Mouse (Mus musculus) left cerebral cortex, adult 9 months (tissue): ENCODE results near the gene Chd1.

ENCODE experiments used
- DNase-seq, 2 experiments: peaks; one replicate each; pipeline ENCODE4 v3.0.0; 2022; ENCODE audit warnings: low spot score in 2 of 2

The Chd1 gene

GRCm38 (mm10) chr17:15808468-15809374 is 104.0 kb downstream of the Chd1 start:
- no peak for DNase-seq

- DNase-seq: no peak
Measured at GRCm38 (mm10) chr17:15809949-15810348, 105.2 kb downstream of the Chd1 start.

GRCm38 (mm10) chr17:15812136-15812778 is 107.5 kb downstream of the Chd1 start:
- no peak for DNase-seq

GRCm38 (mm10) chr17:15813658-15814212 is 109.0 kb downstream of the Chd1 start:
- DNase-seq: no peak

DNA sequence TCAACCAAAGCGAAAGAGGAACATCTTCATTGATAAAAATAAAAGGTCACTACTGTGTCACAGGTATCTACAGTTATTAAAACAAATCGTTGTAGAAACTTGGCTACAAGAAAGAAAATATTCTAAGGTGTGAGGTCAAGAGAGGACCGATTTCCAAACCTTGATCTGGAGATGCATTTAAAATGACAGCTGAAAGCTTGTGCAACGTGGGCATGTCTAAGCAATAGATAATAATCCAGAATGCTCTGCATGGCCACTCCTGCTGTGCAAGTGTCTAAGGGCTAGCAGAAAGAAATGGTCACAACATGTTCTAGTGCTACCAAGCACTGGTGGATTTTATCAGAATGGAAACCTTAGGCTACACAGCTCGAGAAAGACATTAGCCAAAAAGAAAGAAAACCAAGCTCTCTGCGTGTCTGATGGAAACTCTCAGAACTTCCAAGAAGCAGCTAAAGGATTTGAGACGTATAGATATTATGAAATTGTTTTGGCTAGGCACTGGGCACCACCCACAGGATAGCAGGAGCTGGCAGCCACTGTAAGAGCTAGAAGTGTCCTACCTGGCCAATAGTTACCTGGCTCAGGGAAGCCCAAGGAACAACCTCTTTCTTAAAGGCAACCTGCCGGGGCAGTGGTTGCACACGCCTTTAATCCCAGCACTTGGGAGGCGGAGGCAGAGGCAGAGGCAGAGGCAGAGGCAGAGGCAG is 110.7 kb downstream of the Chd1 start:
- DNase-seq: no peak

DNA sequence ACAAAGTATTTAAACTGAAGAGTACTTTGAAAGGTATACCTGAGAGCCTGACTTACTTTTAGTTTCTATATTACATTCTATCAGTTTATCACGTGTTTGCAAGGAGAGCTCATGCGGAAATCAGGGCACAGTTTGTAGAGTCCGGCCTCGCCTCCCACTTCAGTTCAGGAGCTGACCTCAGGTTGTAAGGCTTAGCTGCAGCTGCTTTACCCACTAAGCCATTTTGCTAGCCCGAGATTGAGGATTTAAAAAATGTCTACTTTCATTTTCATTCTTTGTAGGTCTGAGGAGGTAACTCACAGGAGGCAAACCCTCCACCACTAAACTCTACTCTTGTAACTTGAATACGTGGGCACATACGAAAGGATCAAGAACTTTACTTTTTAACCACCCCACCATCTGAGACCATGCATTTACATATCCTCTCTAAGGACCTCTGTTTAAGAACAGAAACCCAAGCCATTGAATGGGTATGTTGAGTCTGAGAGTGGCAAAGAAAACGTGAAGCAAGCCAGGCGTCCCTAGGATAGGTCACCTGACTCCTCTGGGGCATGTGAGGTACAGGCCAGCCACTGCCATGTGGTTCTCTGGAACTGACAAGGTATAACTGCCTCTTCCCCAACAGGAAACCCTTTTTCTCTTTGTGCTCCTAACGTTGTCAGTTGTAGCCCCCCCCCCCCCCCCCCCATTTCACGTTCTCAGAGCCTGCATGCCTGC is 111.8 kb downstream of the Chd1 start:
- no peak for DNase-seq

DNA sequence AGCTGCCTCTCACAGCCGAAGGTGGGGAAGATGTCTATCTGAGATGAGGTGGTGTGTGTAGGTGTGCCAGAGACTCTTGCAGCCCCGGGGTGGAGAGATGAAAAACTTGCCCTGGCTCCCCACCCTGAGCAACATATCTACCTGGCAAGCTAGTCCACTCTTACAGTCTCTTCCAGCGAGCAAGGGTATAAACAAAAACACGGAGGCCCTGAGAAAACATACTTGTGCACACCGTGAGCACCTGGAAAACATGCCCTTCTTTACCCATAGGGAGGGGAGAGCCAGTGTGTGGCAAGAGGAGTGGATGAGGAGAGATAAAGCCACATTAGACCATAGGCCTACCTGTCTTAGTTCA is 112.3 kb downstream of the Chd1 start:
- DNase-seq: no peak

DNA sequence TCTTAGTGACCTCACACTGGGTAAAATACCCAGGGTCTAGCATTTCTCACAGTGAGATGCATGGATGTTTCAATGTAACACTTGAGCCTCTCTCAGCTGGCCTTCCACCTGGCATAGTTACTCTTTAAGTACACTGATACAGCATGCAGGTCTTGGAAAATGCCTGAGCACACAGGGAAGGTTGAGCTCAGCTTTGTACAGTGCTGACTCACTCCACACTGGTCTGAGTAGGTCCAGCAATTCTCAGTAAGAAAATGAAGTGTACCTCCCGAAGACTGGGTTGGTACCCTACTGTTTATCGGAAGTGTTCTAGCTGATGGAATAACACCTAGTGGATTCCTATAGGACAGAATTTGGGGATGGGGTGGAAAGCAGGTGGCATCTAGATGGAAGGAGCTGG is 112.9 kb downstream of the Chd1 start:
- no peak for DNase-seq

GRCm38 (mm10) chr17:15818372-15818771 is 113.6 kb downstream of the Chd1 start:
- no peak for DNase-seq

- DNase-seq: no peak
Measured at GRCm38 (mm10) chr17:15820146-15820545, 115.4 kb downstream of the Chd1 start.

DNA sequence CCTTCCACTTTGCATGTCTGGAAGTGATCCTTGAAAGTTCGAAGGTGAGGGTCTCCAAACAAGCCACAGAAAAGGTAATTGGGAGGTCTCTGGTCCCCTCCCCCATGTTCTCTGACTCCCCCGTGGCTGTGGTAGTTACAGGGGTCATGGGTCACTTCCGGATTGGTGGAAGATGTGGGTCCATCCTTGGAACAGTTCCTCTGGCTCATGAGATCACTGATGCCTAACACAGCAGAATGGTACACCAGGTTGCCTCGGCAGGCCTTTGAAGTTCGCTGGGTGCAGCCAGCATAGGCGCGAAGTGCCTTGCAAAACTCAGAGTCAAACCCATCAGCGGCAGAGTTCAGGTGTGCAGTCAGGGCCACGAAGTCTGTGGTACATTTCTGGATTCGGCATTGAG is 116.0 kb downstream of the Chd1 start:
- DNase-seq: no peak

DNA sequence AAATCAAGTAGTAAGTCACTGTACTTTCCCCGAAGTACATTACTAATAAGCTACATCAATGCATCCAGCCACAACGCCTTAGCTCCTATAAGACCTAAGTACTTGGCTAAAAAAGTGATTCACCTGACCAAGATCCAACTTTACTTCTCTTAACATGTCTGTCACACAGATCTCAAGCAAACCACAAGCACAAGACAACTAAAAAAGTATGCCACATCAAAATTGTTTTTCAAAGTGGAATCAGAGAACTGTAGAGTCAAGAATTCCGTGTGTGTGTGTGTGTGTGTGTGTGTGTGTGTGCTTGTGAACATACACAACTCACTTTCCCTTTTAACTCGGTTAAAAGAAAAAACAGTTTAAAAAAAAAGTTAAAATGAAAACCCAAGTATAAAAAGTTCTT is 116.9 kb downstream of the Chd1 start:
- no peak for DNase-seq
